Mouse (Mus musculus): ENCODE measurements around the gene Gm36210.

GRCm38 (mm10) chr7:4859418-4859978 is 46.8 kb downstream of the Gm36210 start:
- no peak for TF ChIP-seq CTCF (IDR thresholded peaks at IDR 0.05; ENCODE audit: extremely low read depth, insufficient read depth, insufficient read length, insufficient replicate concordance)
- no peak for TF ChIP-seq POLR2A (IDR thresholded peaks at IDR 0.05; ENCODE audit: low read depth, low read length)
